Mouse (Mus musculus): ENCODE measurements around the gene Col1a1.
"Not testable (repeated sequence)": the region's sequence is repeated elsewhere in the genome, so short reads cannot be mapped to it uniquely, and the experiment has no call there.

Col1a1 gene

GRCm38 (mm10) chr11:94938296-94938695 is 2.3 kb downstream of the Col1a1 start:
- in situ Hi-C loops (cut with MboI) = no loop called here

- in situ Hi-C loops (cut with MboI) = no loop called here
Measured at GRCm38 (mm10) chr11:94939280-94939679, 3.3 kb downstream of the Col1a1 start.

GRCm38 (mm10) chr11:94941121-94941520 is 5.1 kb downstream of the Col1a1 start:
- in situ Hi-C loops (cut with MboI) = no loop called here

- in situ Hi-C loops (cut with MboI) = no loop called here
Measured at GRCm38 (mm10) chr11:94941776-94942175, 5.8 kb downstream of the Col1a1 start.

GRCm38 (mm10) chr11:94942282-94943023 is 6.4 kb downstream of the Col1a1 start:
- in situ Hi-C loops (cut with MboI) = no loop called here

GRCm38 (mm10) chr11:94943054-94943453 is 7.0 kb downstream of the Col1a1 start:
- in situ Hi-C loops (cut with MboI) = no loop called here

- in situ Hi-C loops (cut with MboI) = no loop called here
Measured at GRCm38 (mm10) chr11:94944295-94944694, 8.3 kb downstream of the Col1a1 start.

GRCm38 (mm10) chr11:94945236-94945635 is 9.2 kb downstream of the Col1a1 start:
- in situ Hi-C loops (cut with MboI) = no loop called here

GRCm38 (mm10) chr11:94952169-94952568 is 16.1 kb downstream of the Col1a1 start:
- in situ Hi-C loops (cut with MboI) = no loop called here

GRCm38 (mm10) chr11:94955103-94955502 is 19.1 kb downstream of the Col1a1 start:
- in situ Hi-C loops (cut with MboI) = no loop called here

- in situ Hi-C loops (cut with MboI) = no loop called here
Measured at GRCm38 (mm10) chr11:94957693-94958064, 21.7 kb downstream of the Col1a1 start.

- in situ Hi-C loops (cut with MboI) = no loop called here
Measured at GRCm38 (mm10) chr11:94958065-94958858, 22.2 kb downstream of the Col1a1 start.

- in situ Hi-C loops (cut with MboI) = no loop called here
Measured at GRCm38 (mm10) chr11:94962534-94963101, 26.6 kb downstream of the Col1a1 start.

- in situ Hi-C loops (cut with MboI) = no loop called here
Measured at GRCm38 (mm10) chr11:94967419-94967818, 31.4 kb downstream of the Col1a1 start, which contains the start of gene Hils1. Hils1 (plus strand) TSS chr11:94967593.

GRCm38 (mm10) chr11:94968187-94968586 is 32.2 kb downstream of the Col1a1 start:
- in situ Hi-C loops (cut with MboI) = no loop called here

GRCm38 (mm10) chr11:94969709-94970108 is 33.7 kb downstream of the Col1a1 start:
- in situ Hi-C loops (cut with MboI) = not testable (repeated sequence)

GRCm38 (mm10) chr11:94970210-94970943 is 34.4 kb downstream of the Col1a1 start:
- in situ Hi-C loops (cut with MboI) = no loop called here

GRCm38 (mm10) chr11:94971895-94972615 is 36.0 kb downstream of the Col1a1 start:
- in situ Hi-C loops (cut with MboI) = no loop called here

GRCm38 (mm10) chr11:94972887-94973286 is 36.9 kb downstream of the Col1a1 start:
- in situ Hi-C loops (cut with MboI) = no loop called here

- in situ Hi-C loops (cut with MboI) = no loop called here
Measured at GRCm38 (mm10) chr11:94973313-94973712, 37.3 kb downstream of the Col1a1 start.

GRCm38 (mm10) chr11:94974951-94975350 is 38.9 kb downstream of the Col1a1 start:
- in situ Hi-C loops (cut with MboI) = no loop called here
